Mouse (Mus musculus) kidney, postnatal 14 days (tissue): ENCODE measurements around the gene Gm45717.

Experiments used
- DNase-seq: peaks from one replicate; pipeline ENCODE4 v3.0.0; 2022; ENCODE audit warnings: mixed read lengths

Gm45717 gene

DNA sequence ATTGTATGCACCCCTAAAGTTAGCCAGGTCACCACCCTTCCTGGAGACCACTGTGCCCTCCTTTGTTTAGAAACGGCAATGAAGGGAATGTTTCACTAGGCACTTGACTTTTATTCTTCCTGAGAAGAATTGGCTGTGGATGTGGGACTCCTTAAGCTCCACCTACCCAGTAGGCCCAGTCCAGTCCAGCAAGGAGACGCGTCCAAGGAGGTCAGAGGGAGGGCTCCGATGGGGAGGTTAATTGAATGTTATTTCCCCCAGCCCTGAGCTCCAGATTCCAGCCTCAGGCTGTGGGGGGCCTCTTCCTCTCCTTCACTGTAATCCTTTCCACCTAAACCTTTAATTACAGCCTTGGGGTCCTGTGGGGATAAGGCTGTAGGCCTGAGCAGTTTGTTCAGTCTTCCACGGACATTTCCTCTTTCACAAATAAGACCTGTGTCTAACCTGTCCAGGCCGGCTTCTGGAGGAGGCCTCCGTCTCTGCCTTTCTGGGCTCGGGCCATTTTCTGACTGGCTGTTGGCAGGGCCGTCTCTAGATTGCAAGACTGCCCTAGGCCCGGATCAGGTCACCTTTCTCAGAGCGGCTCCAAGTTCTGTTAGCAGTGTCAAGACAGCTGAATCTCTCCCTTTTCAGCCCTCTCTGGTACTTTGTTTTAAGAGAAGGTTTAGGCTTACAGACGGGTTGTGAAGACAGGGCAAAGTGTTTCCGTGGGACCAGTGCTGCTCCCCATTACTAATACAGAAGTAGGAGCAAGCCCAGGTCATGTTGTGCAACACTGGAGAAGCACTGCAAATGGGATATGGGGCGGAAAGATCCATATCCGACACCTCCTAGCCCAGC, 53.5 kb downstream of the Gm45717 start:
- DNase-seq = no peak

DNA sequence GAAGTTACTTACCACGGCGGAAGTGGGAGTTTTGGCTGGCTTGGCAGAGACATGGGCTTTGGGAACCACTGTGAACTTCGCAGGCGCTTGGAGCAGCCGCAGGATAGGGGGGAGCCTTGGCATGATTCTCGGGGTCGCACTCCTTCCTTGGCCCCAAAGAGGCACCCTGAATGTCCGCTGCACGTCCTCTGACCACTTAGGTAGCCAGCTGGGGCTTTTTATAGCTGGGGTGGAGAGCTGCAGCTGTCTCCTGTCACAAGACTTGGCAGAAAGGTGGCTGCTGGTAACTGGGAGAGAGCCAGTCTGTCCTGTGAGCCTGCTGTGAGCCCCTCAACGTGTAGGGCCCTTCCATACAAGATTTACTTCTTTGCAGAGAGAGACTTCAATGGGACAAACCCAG, 55.5 kb downstream of the Gm45717 start, which contains the start of gene Cox8b:
Cox8b (minus strand) TSS at position 227 of the 400 bp plus-strand sequence.
- no peak for DNase-seq
